Mouse (Mus musculus): Measurements from ENCODE around the gene Ccr6. TPM values are rescaled to one million over a fixed set of nuclear protein-coding genes. Genes with fewer than 3 reads are reported as not detected.
A peak's percentile ranks its signal among the peaks of the same experiment; 100 is the strongest.

The Ccr6 gene
- polyA plus RNA-seq, 1 experiment from 2014 or later, result 0.17 TPM

DNA sequence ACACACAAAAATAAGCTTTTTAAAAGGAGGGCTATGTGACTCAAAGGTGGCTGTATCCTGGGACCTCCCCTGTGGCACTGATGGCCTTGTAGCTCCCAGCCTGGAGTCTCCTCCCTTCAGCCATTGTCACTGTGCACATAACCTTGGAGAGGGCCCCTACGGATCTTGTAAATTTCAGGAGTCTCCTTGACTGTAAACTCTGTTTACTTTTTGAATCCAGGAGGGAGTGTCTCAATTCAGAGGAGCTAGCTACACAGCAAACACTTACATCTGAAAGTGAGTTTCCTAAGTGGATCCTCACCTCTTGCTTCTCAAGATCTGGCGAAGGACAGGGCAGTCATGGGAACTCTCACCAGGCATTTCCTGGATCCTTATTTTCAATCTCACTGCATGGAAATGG is 8.3 kb downstream of the Ccr6 start:
- WGBS, result 50% methylated on average over 2 of the region's 2 CpGs
- H3K9ac ChIP-seq (ENCODE audit: low read length), result no peak overlapping the region
- H3K4me1 ChIP-seq (replicated peaks; ENCODE audit: control insufficient read depth, insufficient read depth), result 0 out of 2 replicates have a peak, but pooled peaks cover 2% of the 10 kb centered on the region
- no peaks in the 10 kb centered on the region for H3K27me3 ChIP-seq (ENCODE audit: control insufficient read depth, insufficient read depth, low read length)
- no peaks in the 10 kb centered on the region for H3K36me3 ChIP-seq (ENCODE audit: control insufficient read depth, insufficient read depth, low read length)
- H3K27ac ChIP-seq (replicated peaks), result no peak overlapping the region
- DNase-seq (ENCODE audit: low spot score) (no peak), ATAC-seq (ENCODE audit: low FRiP score, low TSS enrichment) (no peak)
- no peak overlapping the region for H3K4me2 ChIP-seq (replicated peaks; ENCODE audit: low read depth)
- no peaks in the 10 kb centered on the region for H3K9me3 ChIP-seq (ENCODE audit: control insufficient read depth, low read length)
- TF ChIP-seq EP300 (optimal IDR thresholded peaks at IDR 0.05) (no peak), CTCF (IDR thresholded peaks at IDR 0.05; ENCODE audit: low read depth) (no peak)
- H3K4me3 ChIP-seq (ENCODE audit: low read depth, low read length), result no peak overlapping the region

- Histone ChIP-seq H3K9ac (ENCODE audit: low read length) (no peak overlapping the region), H3K36me3 (ENCODE audit: control insufficient read depth, insufficient read depth, low read length) (no peaks in the 10 kb centered on the region), H3K4me1 (replicated peaks; ENCODE audit: control insufficient read depth, insufficient read depth) (0 out of 2 replicates have a peak, but pooled peaks cover 2% of the 10 kb centered on the region), H3K27ac (replicated peaks) (peak overlapping the region; percentile 78), H3K4me2 (replicated peaks; ENCODE audit: low read depth) (no peak overlapping the region), H3K9me3 (ENCODE audit: control insufficient read depth, low read length) (no peaks in the 10 kb centered on the region), H3K27me3 (ENCODE audit: control insufficient read depth, insufficient read depth, low read length) (no peaks in the 10 kb centered on the region), H3K4me3 (ENCODE audit: low read depth, low read length) (no peak overlapping the region)
- ATAC-seq (ENCODE audit: low FRiP score, low TSS enrichment) (peak; percentile 93), DNase-seq (ENCODE audit: low spot score) (peak; percentile 67)
- no peak for TF ChIP-seq CTCF (IDR thresholded peaks at IDR 0.05; ENCODE audit: low read depth)
- TF ChIP-seq EP300 (optimal IDR thresholded peaks at IDR 0.05), result no peak
- WGBS, result 56% methylated on average over 4 of the region's 4 CpGs
These were observed 10.4 kb downstream of the Ccr6 start for GRCm38 (mm10) chr17:8246102-8246754.

DNA sequence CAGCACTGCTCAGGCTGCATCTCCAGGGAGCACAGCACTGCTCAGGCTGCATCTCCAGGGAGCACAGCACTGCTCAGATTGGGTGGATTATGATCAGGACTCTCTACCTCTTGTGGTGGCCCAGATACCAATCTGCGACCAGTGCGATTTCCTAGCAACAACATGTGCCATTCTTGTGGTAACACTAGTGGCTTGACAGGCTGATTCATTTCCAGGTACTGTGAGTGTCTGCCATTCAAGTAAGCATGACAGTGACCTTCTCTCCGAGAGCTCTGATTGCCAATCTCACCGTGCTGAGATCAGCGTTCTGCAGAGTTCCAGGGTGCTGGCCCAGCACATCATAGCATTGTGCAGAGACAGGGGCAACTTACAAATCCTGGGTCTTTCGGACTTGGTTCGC is 15.9 kb downstream of the Ccr6 start:
- no peak for TF ChIP-seq EP300 (optimal IDR thresholded peaks at IDR 0.05)
- no peak for TF ChIP-seq CTCF (IDR thresholded peaks at IDR 0.05; ENCODE audit: low read depth)
- 93% methylated on average over 7 of the region's 7 CpGs for WGBS

DNA sequence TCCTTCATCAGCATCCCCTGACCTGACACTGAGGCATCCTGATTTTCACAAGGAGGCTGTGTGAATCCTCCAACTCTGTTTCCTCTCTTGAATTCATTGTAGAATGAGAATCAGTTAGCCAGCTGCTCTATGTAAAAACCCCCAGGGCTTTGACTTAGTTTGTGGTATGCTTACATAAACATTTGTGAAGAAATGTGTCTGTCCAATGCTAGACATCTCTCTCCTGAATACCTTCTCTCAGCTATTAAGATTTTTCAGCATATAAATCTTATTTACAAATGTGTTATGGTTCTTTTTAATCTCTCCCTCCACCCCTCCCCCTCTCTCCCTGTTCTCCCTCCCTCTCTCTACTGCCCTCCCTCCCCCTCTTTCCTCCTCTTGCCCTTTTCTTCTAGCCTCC is 18.4 kb downstream of the Ccr6 start:
- no peaks in the 10 kb centered on the region for H3K27me3 ChIP-seq (ENCODE audit: control insufficient read depth, insufficient read depth, low read length)
- H3K4me3 ChIP-seq (ENCODE audit: low read depth, low read length), result no peak overlapping the region
- no peaks in the 10 kb centered on the region for H3K4me1 ChIP-seq (replicated peaks; ENCODE audit: control insufficient read depth, insufficient read depth)
- no peak overlapping the region for H3K27ac ChIP-seq (replicated peaks)
- H3K36me3 ChIP-seq (ENCODE audit: control insufficient read depth, insufficient read depth, low read length), result no peaks in the 10 kb centered on the region
- DNase-seq (ENCODE audit: low spot score) (no peak), ATAC-seq (ENCODE audit: low FRiP score, low TSS enrichment) (no peak)
- no peak overlapping the region for H3K9ac ChIP-seq (ENCODE audit: low read length)
- H3K9me3 ChIP-seq (ENCODE audit: control insufficient read depth, low read length), result no peaks in the 10 kb centered on the region
- no peak overlapping the region for H3K4me2 ChIP-seq (replicated peaks; ENCODE audit: low read depth)
- no peak for TF ChIP-seq EP300 (optimal IDR thresholded peaks at IDR 0.05)
- TF ChIP-seq CTCF (IDR thresholded peaks at IDR 0.05; ENCODE audit: low read depth), result no peak

More for the DNA sequence above, 15.9 kb downstream of the Ccr6 start:
- Histone ChIP-seq H3K27ac (replicated peaks) (no peak overlapping the region), H3K4me1 (replicated peaks; ENCODE audit: control insufficient read depth, insufficient read depth) (no peaks in the 10 kb centered on the region), H3K9me3 (ENCODE audit: control insufficient read depth, low read length) (no peaks in the 10 kb centered on the region), H3K27me3 (ENCODE audit: control insufficient read depth, insufficient read depth, low read length) (no peaks in the 10 kb centered on the region), H3K4me2 (replicated peaks; ENCODE audit: low read depth) (no peak overlapping the region), H3K9ac (ENCODE audit: low read length) (no peak overlapping the region), H3K36me3 (ENCODE audit: control insufficient read depth, insufficient read depth, low read length) (no peaks in the 10 kb centered on the region), H3K4me3 (ENCODE audit: low read depth, low read length) (no peak overlapping the region)
- DNase-seq (ENCODE audit: low spot score) (no peak), ATAC-seq (ENCODE audit: low FRiP score, low TSS enrichment) (no peak)

DNA sequence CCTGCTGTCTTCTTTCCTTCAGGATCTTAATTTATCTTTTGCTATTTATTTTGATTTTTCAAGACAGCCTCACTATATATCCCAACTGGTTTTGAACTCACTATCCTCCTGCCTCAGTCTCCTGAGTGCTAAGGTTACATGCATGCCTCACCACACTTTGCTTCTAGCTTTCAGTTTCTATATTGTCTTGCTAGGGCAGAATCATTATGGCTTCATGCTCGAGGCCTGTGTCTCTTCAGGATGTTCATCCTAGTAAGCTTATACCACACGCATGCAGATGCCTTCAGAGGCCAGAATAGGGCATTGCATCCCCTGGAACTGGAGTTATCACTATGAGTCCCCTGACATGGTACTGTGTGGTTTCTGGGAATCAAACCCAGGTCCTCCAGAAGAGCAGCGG is 19.1 kb downstream of the Ccr6 start:
- Histone ChIP-seq H3K27ac (replicated peaks) (no peak overlapping the region), H3K4me1 (replicated peaks; ENCODE audit: control insufficient read depth, insufficient read depth) (no peaks in the 10 kb centered on the region), H3K9ac (ENCODE audit: low read length) (no peak overlapping the region), H3K4me2 (replicated peaks; ENCODE audit: low read depth) (no peak overlapping the region), H3K27me3 (ENCODE audit: control insufficient read depth, insufficient read depth, low read length) (no peaks in the 10 kb centered on the region), H3K4me3 (ENCODE audit: low read depth, low read length) (no peak overlapping the region), H3K9me3 (ENCODE audit: control insufficient read depth, low read length) (no peaks in the 10 kb centered on the region), H3K36me3 (ENCODE audit: control insufficient read depth, insufficient read depth, low read length) (no peaks in the 10 kb centered on the region)
- ATAC-seq (ENCODE audit: low FRiP score, low TSS enrichment) (no peak), DNase-seq (ENCODE audit: low spot score) (no peak)
- TF ChIP-seq EP300 (optimal IDR thresholded peaks at IDR 0.05), result no peak
- no peak for TF ChIP-seq CTCF (IDR thresholded peaks at IDR 0.05; ENCODE audit: low read depth)
- 68% methylated on average over 3 of the region's 3 CpGs for WGBS

DNA sequence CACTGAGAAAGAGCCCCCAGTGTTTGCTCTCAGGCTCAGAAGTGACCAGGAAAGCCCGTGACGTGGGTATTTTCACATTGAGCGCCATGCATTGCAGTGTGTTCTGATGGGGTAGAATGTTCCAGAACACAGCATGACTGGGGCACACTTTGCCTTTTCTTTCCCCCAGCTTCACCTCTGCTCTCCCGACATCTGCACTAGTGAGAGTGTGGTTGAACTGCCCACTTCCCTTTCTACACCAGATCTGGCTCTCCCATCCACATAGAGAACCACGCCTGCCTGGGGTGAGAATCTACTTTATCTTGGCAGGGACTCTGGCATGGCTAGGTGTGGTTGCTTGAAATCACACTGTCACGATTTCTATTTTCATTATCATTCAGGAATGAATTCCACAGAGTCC is 19.7 kb downstream of the Ccr6 start:
- WGBS, result 82% methylated on average over 6 of the region's 6 CpGs
- H3K9me3 ChIP-seq (ENCODE audit: control insufficient read depth, low read length), result no peaks in the 10 kb centered on the region
- H3K9ac ChIP-seq (ENCODE audit: low read length), result no peak overlapping the region
- DNase-seq (ENCODE audit: low spot score) (no peak), ATAC-seq (ENCODE audit: low FRiP score, low TSS enrichment) (no peak)
- H3K27me3 ChIP-seq (ENCODE audit: control insufficient read depth, insufficient read depth, low read length), result no peaks in the 10 kb centered on the region
- H3K36me3 ChIP-seq (ENCODE audit: control insufficient read depth, insufficient read depth, low read length), result no peaks in the 10 kb centered on the region
- H3K4me2 ChIP-seq (replicated peaks; ENCODE audit: low read depth), result no peak overlapping the region
- no peaks in the 10 kb centered on the region for H3K4me1 ChIP-seq (replicated peaks; ENCODE audit: control insufficient read depth, insufficient read depth)
- H3K4me3 ChIP-seq (ENCODE audit: low read depth, low read length), result no peak overlapping the region
- TF ChIP-seq EP300 (optimal IDR thresholded peaks at IDR 0.05) (no peak), CTCF (IDR thresholded peaks at IDR 0.05; ENCODE audit: low read depth) (no peak)
- H3K27ac ChIP-seq (replicated peaks), result no peak overlapping the region
